Mouse (Mus musculus) CH12.LX (cell line): ENCODE data around the gene Gm4969. TPM values are rescaled to one million over a fixed set of nuclear protein-coding genes. Genes with fewer than 3 reads are reported as not detected.

Experiments used
- DNase-seq: peaks from one replicate; pipeline ENCODE4 v3.0.0-alpha.2; 2013; ENCODE audit errors: extremely low read depth
- H3K27ac ChIP-seq: 2 replicates; pipeline ENCODE4 v1.5.1; 2012; ENCODE audit warnings: low read depth, mild to moderate bottlenecking, control low read depth, moderate library complexity; ENCODE audit not compliant: insufficient read depth
- H3K27me3 ChIP-seq: replicated peaks from 2 replicates; pipeline ENCODE3; 2012; ENCODE audit warnings: inconsistent platforms
- H3K36me3 ChIP-seq, 2 experiments: replicated peaks in 1 of 2; 2 replicates each; pipeline versions ENCODE3 to v1.6.1; 2012; ENCODE audit warnings: inconsistent platforms in 1 of 2, low read length in 1 of 2, mild to moderate bottlenecking in 1 of 2, mixed read lengths in 1 of 2, moderate library complexity in 1 of 2; ENCODE audit not compliant: control insufficient read depth in 1 of 2, insufficient read depth in 1 of 2
- H3K4me1 ChIP-seq, 2 experiments: 2 replicates each; pipeline ENCODE4 v1.6.1; 2012; ENCODE audit warnings: inconsistent platforms in 1 of 2, moderate library complexity in 1 of 2; ENCODE audit not compliant: insufficient read depth in 2 of 2, control insufficient read depth in 1 of 2
- H3K4me2 ChIP-seq: 2 replicates; pipeline ENCODE4 v1.6.1; 2012; ENCODE audit warnings: low read depth, mild to moderate bottlenecking, control low read depth; ENCODE audit not compliant: poor library complexity, insufficient read depth, severe bottlenecking
- H3K4me3 ChIP-seq, 3 experiments: fragments of 150-350 bp in 1 of 3; sonication (generic) in 1 of 3; replicated peaks in 1 of 3; 2 replicates each; pipeline versions ENCODE3 to v1.5.1; 2011 to 2012; ENCODE audit warnings: low read depth in 2 of 3, low read length in 2 of 3, mild to moderate bottlenecking in 2 of 3, moderate library complexity in 2 of 3, control low read depth in 1 of 3, improper control_type of control experiment in 1 of 3, inconsistent platforms in 1 of 3, mixed read lengths in 1 of 3; ENCODE audit not compliant: poor library complexity in 1 of 3
- H3K79me2 ChIP-seq: replicated peaks from 2 replicates; pipeline ENCODE4 v1.6.1; 2012; ENCODE audit warnings: mild to moderate bottlenecking, moderate library complexity; ENCODE audit not compliant: control insufficient read depth, poor library complexity, insufficient read depth, severe bottlenecking; ENCODE audit errors: extremely low read depth
- H3K9ac ChIP-seq: 2 replicates; pipeline ENCODE4 v1.6.1; 2012; ENCODE audit warnings: low read depth, mild to moderate bottlenecking, control low read depth, moderate library complexity; ENCODE audit not compliant: insufficient read depth
- H3K9me3 ChIP-seq: replicated peaks from 2 replicates; pipeline ENCODE3; 2012; ENCODE audit warnings: low read length, inconsistent platforms, mixed read lengths
- CHD1 ChIP-seq: IDR thresholded peaks from 2 replicates; pipeline ENCODE4 v1.6.1; 2012; ENCODE audit warnings: low read depth, low read length, improper control_type of control experiment, inconsistent platforms
- E2F4 ChIP-seq: IDR thresholded peaks from 2 replicates; pipeline ENCODE4 v1.6.1; 2011; ENCODE audit warnings: low read depth, low read length, improper control_type of control experiment; ENCODE audit not compliant: insufficient replicate concordance
- ELF1 ChIP-seq: IDR thresholded peaks from 2 replicates; pipeline ENCODE4 v1.6.1; 2014; ENCODE audit warnings: low read depth, mild to moderate bottlenecking, inconsistent platforms, low read length, improper control_type of control experiment
- ETS1 ChIP-seq: conservative IDR thresholded peaks from 2 replicates; pipeline ENCODE4 v1.6.1; 2012; ENCODE audit warnings: low read depth, mild to moderate bottlenecking, inconsistent platforms, low read length, improper control_type of control experiment, moderate library complexity
- KAT2A ChIP-seq: IDR thresholded peaks from 2 replicates; pipeline ENCODE4 v1.6.1; 2012; ENCODE audit warnings: low read length, improper control_type of control experiment, inconsistent platforms; ENCODE audit not compliant: insufficient replicate concordance
- MAZ ChIP-seq: IDR thresholded peaks from 2 replicates; pipeline ENCODE4 v1.6.1; 2012; ENCODE audit warnings: low read depth, mild to moderate bottlenecking, inconsistent platforms, low read length, improper control_type of control experiment, moderate library complexity
- MEF2A ChIP-seq: IDR thresholded peaks from 2 replicates; pipeline ENCODE4 v1.6.1; 2014; ENCODE audit warnings: low read depth, mild to moderate bottlenecking, inconsistent platforms, low read length, improper control_type of control experiment, borderline replicate concordance
- MXI1 ChIP-seq: IDR thresholded peaks from 2 replicates; pipeline ENCODE4 v1.6.1; 2011; ENCODE audit warnings: mild to moderate bottlenecking, low read depth, low read length, improper control_type of control experiment
- PAX5 ChIP-seq: IDR thresholded peaks from 2 replicates; pipeline ENCODE4 v1.6.1; 2012; ENCODE audit warnings: low read length, inconsistent platforms, mixed read lengths
- RCOR1 ChIP-seq: conservative IDR thresholded peaks from 2 replicates; pipeline ENCODE4 v1.6.1; 2012; ENCODE audit warnings: low read depth, mild to moderate bottlenecking, inconsistent platforms, low read length, improper control_type of control experiment
- SMC3 ChIP-seq: IDR thresholded peaks from 2 replicates; pipeline ENCODE4 v1.6.1; 2011; ENCODE audit warnings: low read depth, low read length, improper control_type of control experiment
- TCF12 ChIP-seq: IDR thresholded peaks from 2 replicates; pipeline ENCODE4 v1.6.1; 2014; ENCODE audit warnings: low read depth, mild to moderate bottlenecking, inconsistent platforms, low read length, improper control_type of control experiment
- ZKSCAN1 ChIP-seq: IDR thresholded peaks from 2 replicates; pipeline ENCODE4 v1.6.1; 2012; ENCODE audit warnings: low read depth, inconsistent platforms, low read length, improper control_type of control experiment, borderline replicate concordance
- dilution Hi-C: fragments of 300-500 bp; cut with MboI; formaldehyde crosslinking; loops from 2 replicates; pipeline ENCODE4 v1.14.3; 2020; ENCODE audit warnings: low sequenced_read_pairs; ENCODE audit not compliant: extremely low pct_unique_long_range_greater_than_20kb, extremely low pct_ligation_motif_present
- in situ Hi-C: fragments of 300-500 bp; cut with MboI; formaldehyde crosslinking; loops from 3 replicates; pipeline ENCODE4 v1.14.3; 2019; ENCODE audit warnings: low sequenced_read_pairs, low pct_ligation_motif_present, low pct_unique_long_range_greater_than_20kb, mixed read lengths
- polyA plus RNA-seq: library from polyadenylated mRNA; unstranded; fragments of >175 nt; gene quantifications from 2 replicates; pipeline ENCODE4 v1.2.1, GENCODE M21; 2012; ENCODE audit warnings: low read depth; ENCODE audit not compliant: insufficient read length
- total RNA-seq, 2 experiments: library from RNA; depleted of rRNA; stranded (reverse); fragments of 300-350 nt in 1 of 2; fragments of >200 nt in 1 of 2; gene quantifications; 2 replicates each; pipeline ENCODE4 v1.2.3; 2012 to 2014

Gene Gm4969
- total and polyA plus RNA-seq, 3 experiments, result not detected

GRCm38 (mm10) chr7:19163752-19164151 lies 45.6 kb upstream of the Gm4969 start:
- H3K79me2 ChIP-seq, result no peaks in the 10 kb centered on the region
- DNase-seq, result no peak
- no peak overlapping the region for H3K4me3 ChIP-seq
- dilution Hi-C loops (no loop called here), in situ Hi-C loops (loop anchor here (10.0 kb wide), 1 partner anchor 191 kb away; the partner anchor contains the start of genes Cd3eap and Ppp1r13l)
- H3K9me3 ChIP-seq, result peaks cover 15% of the 10 kb centered on the region
- H3K27me3 ChIP-seq, result peaks cover 41% of the 10 kb centered on the region
- H3K4me2 ChIP-seq, result no peak overlapping the region
- no peak for TF ChIP-seq RCOR1
- no peak for TF ChIP-seq ZKSCAN1
- TF ChIP-seq MEF2A, result no peak
- no peak for TF ChIP-seq CHD1
- no peak for TF ChIP-seq KAT2A
- TF ChIP-seq, all 38 proteins: peak for 0
- H3K27ac ChIP-seq, result no peak overlapping the region
- no peak overlapping the region for H3K9ac ChIP-seq
- peaks cover 0 to 5% of the 10 kb centered on the region in 2 experiments for H3K36me3 ChIP-seq
- peaks cover 0 to 4% of the 10 kb centered on the region in 2 experiments; a peak in 1 of 4 replicates for H3K4me1 ChIP-seq

GRCm38 (mm10) chr7:19162928-19163327 lies 44.8 kb upstream of the Gm4969 start:
- H3K4me1 ChIP-seq, result peaks cover under 1 to 4% of the 10 kb centered on the region in 2 experiments; a peak in 2 of 4 replicates
- no peak overlapping the region for H3K4me3 ChIP-seq
- no peak for DNase-seq
- H3K27ac ChIP-seq, result no peak overlapping the region
- peaks cover 12% of the 10 kb centered on the region for H3K9me3 ChIP-seq
- peaks cover 33% of the 10 kb centered on the region for H3K27me3 ChIP-seq
- dilution Hi-C loops (no loop called here), in situ Hi-C loops (loop anchor here (10.0 kb wide), 1 partner anchor 192 kb away; the partner anchor contains the start of genes Cd3eap and Ppp1r13l)
- H3K36me3 ChIP-seq, result peaks cover 0 to 9% of the 10 kb centered on the region in 2 experiments
- H3K9ac ChIP-seq, result no peak overlapping the region
- no peak for TF ChIP-seq MXI1
- TF ChIP-seq E2F4, result no peak
- TF ChIP-seq SMC3, result no peak
- no peak for TF ChIP-seq ELF1
- TF ChIP-seq PAX5, result no peak
- TF ChIP-seq TCF12, result no peak
- no peak for TF ChIP-seq MAZ
- TF ChIP-seq ZKSCAN1, result no peak
- no peak for TF ChIP-seq ETS1
- H3K4me2 ChIP-seq, result no peak overlapping the region
- H3K79me2 ChIP-seq, result no peaks in the 10 kb centered on the region
